Mouse (Mus musculus) retina, embryonic 14.5 days (tissue): ENCODE results near the gene Ank3.

ENCODE experiments used
- DNase-seq: peaks from one replicate; pipeline ENCODE4 v3.0.0-alpha.2; 2015; ENCODE audit warnings: low spot score

Gene Ank3

GRCm38 (mm10) chr10:70063881-70064555 is 665.4 kb downstream of the Ank3 start:
- no peak for DNase-seq

GRCm38 (mm10) chr10:70065191-70065590 is 666.6 kb downstream of the Ank3 start:
- DNase-seq, result no peak

GRCm38 (mm10) chr10:70066497-70067168 is 668.1 kb downstream of the Ank3 start:
- no peak for DNase-seq

GRCm38 (mm10) chr10:70067169-70068115 is 668.9 kb downstream of the Ank3 start:
- no peak for DNase-seq

- DNase-seq, result no peak
Measured at GRCm38 (mm10) chr10:70069321-70069720, 670.7 kb downstream of the Ank3 start.

GRCm38 (mm10) chr10:70071334-70071733 is 672.8 kb downstream of the Ank3 start:
- DNase-seq, result no peak
